Mouse (Mus musculus): ENCODE data around the gene Snrpa1.

DNA sequence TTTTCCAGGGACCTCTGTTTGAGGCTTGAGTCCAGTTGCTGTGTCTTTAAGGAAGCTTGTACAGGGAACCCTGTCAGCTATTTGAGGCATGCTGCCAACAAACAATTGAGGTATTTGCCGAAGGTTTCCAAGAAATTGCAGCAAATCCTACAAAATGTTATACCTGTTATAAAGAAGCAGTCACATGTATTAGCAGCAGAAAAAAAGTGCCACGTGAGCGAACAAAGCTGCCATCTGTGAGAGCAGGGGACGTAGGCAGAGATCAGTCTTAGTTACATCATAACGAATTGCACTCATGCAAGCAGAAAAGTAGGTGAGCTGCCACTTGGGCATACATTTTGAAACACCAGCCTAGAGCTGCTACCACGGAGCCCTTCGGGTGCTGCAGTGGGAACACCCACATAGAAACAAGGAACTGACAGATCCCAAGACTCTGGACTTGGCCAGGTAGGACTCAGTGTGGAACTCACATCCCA is 47.8 kb downstream of the Snrpa1 start:
- TF ChIP-seq POLR2A (IDR thresholded peaks at IDR 0.05; ENCODE audit: borderline replicate concordance, control insufficient read depth, low read depth, low read length): no peak
- no peak for TF ChIP-seq CTCF (IDR thresholded peaks at IDR 0.05; ENCODE audit: control insufficient read depth, insufficient read depth, low read length)

Data from bone marrow, adult 2 months (tissue).